Mouse (Mus musculus): ENCODE measurements at regions not wholly inside any gene's neighbourhood (a gene's known extent, or its start where the extent isn't known, plus 50 kb on each side); places are given as distances from the start of the nearest gene placed in this dataset.

DNA sequence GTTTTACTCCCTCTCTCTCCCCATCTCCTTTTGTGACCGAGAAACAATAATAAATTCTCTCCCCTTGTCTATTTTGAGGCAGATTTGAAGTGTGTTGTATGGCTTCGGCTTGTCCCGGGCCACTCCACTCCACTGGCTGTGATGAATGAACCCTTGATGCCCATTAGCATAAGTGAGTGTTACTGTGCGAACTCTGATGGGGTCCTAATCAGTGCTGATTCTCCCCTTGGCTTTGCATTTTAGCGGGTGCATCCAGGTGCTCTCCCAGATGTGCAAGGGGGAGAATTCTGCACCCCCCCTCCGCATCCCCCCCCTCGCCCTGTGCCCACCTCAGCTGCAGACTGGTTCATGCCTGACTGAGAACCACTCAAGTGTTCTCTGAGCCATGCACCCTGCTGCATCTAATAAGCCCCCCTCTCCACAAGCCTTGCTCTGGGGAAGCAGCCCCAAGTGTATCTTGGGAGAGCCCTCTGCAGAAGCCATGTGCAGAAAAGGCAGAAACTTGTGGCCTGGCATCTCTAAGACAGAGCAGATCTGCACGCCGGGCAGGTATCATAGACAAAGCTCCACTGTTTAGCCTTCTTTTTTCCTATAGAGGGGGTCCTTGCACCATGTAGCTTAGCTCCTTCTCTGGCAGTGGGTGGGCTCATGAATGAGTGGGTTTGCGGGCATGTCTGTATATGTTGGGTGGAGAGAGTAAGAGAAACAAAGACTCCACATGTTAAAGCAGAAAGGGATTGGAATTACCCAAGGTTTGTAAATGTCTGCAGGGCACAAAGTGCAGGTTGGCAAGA is 507.5 kb downstream of the Slc4a3 start:
- TF ChIP-seq CTCF (IDR thresholded peaks at IDR 0.05; ENCODE audit: low read depth) (no peak), EP300 (IDR thresholded peaks at IDR 0.05; ENCODE audit: low read depth) (no peak)

Data from liver, postnatal 0 days (tissue).